Mouse (Mus musculus) cortical plate, adult 2 months (tissue): ENCODE measurements at regions not wholly inside any gene's neighbourhood (a gene's known extent, or its start where the extent isn't known, plus 50 kb on each side); places are given as distances from the start of the nearest gene placed in this dataset.

Experiments
- CTCF ChIP-seq: fragments of 200-500 bp; IDR thresholded peaks from 2 replicates; pipeline ENCODE4 v1.5.1; 2011; ENCODE audit warnings: mild to moderate bottlenecking, control low read depth, low read length; ENCODE audit not compliant: insufficient read depth; ENCODE audit errors: extremely low read depth
- POLR2A ChIP-seq: fragments of 200-500 bp; IDR thresholded peaks from 2 replicates; pipeline ENCODE4 v1.6.1; 2011; ENCODE audit warnings: mild to moderate bottlenecking, low read length, control low read depth; ENCODE audit not compliant: insufficient read depth; ENCODE audit errors: extremely low read depth

GRCm38 (mm10) chr5:13690929-13691806, 100.3 kb upstream of the Speer3 start:
- no peak for TF ChIP-seq POLR2A
- TF ChIP-seq CTCF = no peak
